Mouse (Mus musculus): ENCODE data around the gene Cep72.
"Not testable (repeated sequence)": the region's sequence is repeated elsewhere in the genome, so short reads cannot be mapped to it uniquely, and the experiment has no call there.

Cep72 gene

GRCm38 (mm10) chr13:74061613-74062377, at the start of gene Cep72:
Cep72 (minus strand) TSS chr13:74062299.
- peak; percentile 92 for DNase-seq

- no peak for DNase-seq
Measured at GRCm38 (mm10) chr13:74107410-74107809, 45.3 kb upstream of the Cep72 start.

- DNase-seq = no peak
Measured at GRCm38 (mm10) chr13:74104417-74104816, 42.3 kb upstream of the Cep72 start.

GRCm38 (mm10) chr13:74102831-74103582, 40.9 kb upstream of the Cep72 start:
- no peak for DNase-seq

- DNase-seq = no peak
Measured at GRCm38 (mm10) chr13:74102108-74102830, 40.2 kb upstream of the Cep72 start.

GRCm38 (mm10) chr13:74098913-74099312, 36.8 kb upstream of the Cep72 start:
- no peak for DNase-seq

GRCm38 (mm10) chr13:74096715-74097363, 34.7 kb upstream of the Cep72 start:
- DNase-seq = peak; percentile 62

GRCm38 (mm10) chr13:74095936-74096335, 33.8 kb upstream of the Cep72 start:
- no peak for DNase-seq

- peak; percentile 16 for DNase-seq
Measured at GRCm38 (mm10) chr13:74090265-74090664, 28.2 kb upstream of the Cep72 start.

GRCm38 (mm10) chr13:74073369-74073768, 11.3 kb upstream of the Cep72 start:
- no peak for DNase-seq

- DNase-seq = no peak
Measured at GRCm38 (mm10) chr13:74071714-74072113, 9.6 kb upstream of the Cep72 start.

GRCm38 (mm10) chr13:74071244-74071643, 9.1 kb upstream of the Cep72 start:
- DNase-seq = not testable (repeated sequence)

- no peak for DNase-seq
Measured at GRCm38 (mm10) chr13:74066576-74066975, 4.5 kb upstream of the Cep72 start.

GRCm38 (mm10) chr13:74063340-74064050, 1.4 kb upstream of the Cep72 start:
- DNase-seq = no peak

GRCm38 (mm10) chr13:74062378-74063128, 454 bp upstream of the Cep72 start:
- no peak for DNase-seq

- no peak for DNase-seq
Measured at GRCm38 (mm10) chr13:74058081-74058480, 4.0 kb downstream of the Cep72 start.

GRCm38 (mm10) chr13:74056194-74056593, 5.9 kb downstream of the Cep72 start:
- DNase-seq = no peak

- no peak for DNase-seq
Measured at GRCm38 (mm10) chr13:74039926-74040325, 22.2 kb downstream of the Cep72 start.

- no peak for DNase-seq
Measured at GRCm38 (mm10) chr13:74035776-74036175, 26.3 kb downstream of the Cep72 start.

- no peak for DNase-seq
Measured at GRCm38 (mm10) chr13:74034756-74035155, 27.3 kb downstream of the Cep72 start.

GRCm38 (mm10) chr13:74031133-74031532, 31.0 kb downstream of the Cep72 start:
- no peak for DNase-seq
